Mouse (Mus musculus): ENCODE results near the gene Btbd35f11. TPM values are rescaled to one million over a fixed set of nuclear protein-coding genes. Genes with fewer than 3 reads are reported as not detected.

The Btbd35f11 gene
- polyA plus RNA-seq (2014; fragmentation: Illumina TruSeq; extraction: RNeasy Lipid Tissue Mini Kit (QIAGEN cat#74804); ENCODE audit: low read depth, low replicate concordance): not detected

GRCm38 (mm10) chrX:3443590-3443989 lies at the start of gene Btbd35f11:
Gene Btbd35f11, minus strand, starts transcription at chrX:3443690.

Other genes starting within 250 kb of the Btbd35f11 start
- gene Btbd35f24, start 247.9 kb downstream of the Btbd35f11 start, polyA plus RNA-seq (2014; fragmentation: Illumina TruSeq; extraction: RNeasy Lipid Tissue Mini Kit (QIAGEN cat#74804); ENCODE audit: low read depth, low replicate concordance): not detected

Data from adipose tissue, adult 10 weeks (tissue).